Mouse (Mus musculus) CH12.LX (cell line): ENCODE results near the gene Cend1. TPM values are rescaled to one million over a fixed set of nuclear protein-coding genes. Genes with fewer than 3 reads are reported as not detected.
A peak's percentile ranks its signal among the peaks of the same experiment; 100 is the strongest.
"Not testable (repeated sequence)": the region's sequence is repeated elsewhere in the genome, so short reads cannot be mapped to it uniquely, and the experiment has no call there.

Experiments used
- DNase-seq: peaks from one replicate; pipeline ENCODE4 v3.0.0-alpha.2; 2013; ENCODE audit errors: extremely low read depth
- H3K27ac ChIP-seq: 2 replicates; pipeline ENCODE4 v1.5.1; 2012; ENCODE audit warnings: low read depth, mild to moderate bottlenecking, control low read depth, moderate library complexity; ENCODE audit not compliant: insufficient read depth
- H3K27me3 ChIP-seq: replicated peaks from 2 replicates; pipeline ENCODE3; 2012; ENCODE audit warnings: inconsistent platforms
- H3K36me3 ChIP-seq, 2 experiments: replicated peaks in 1 of 2; 2 replicates each; pipeline versions ENCODE3 to v1.6.1; 2012; ENCODE audit warnings: inconsistent platforms in 1 of 2, low read length in 1 of 2, mild to moderate bottlenecking in 1 of 2, mixed read lengths in 1 of 2, moderate library complexity in 1 of 2; ENCODE audit not compliant: control insufficient read depth in 1 of 2, insufficient read depth in 1 of 2
- H3K4me1 ChIP-seq, 2 experiments: 2 replicates each; pipeline ENCODE4 v1.6.1; 2012; ENCODE audit warnings: inconsistent platforms in 1 of 2, moderate library complexity in 1 of 2; ENCODE audit not compliant: insufficient read depth in 2 of 2, control insufficient read depth in 1 of 2
- H3K4me2 ChIP-seq: 2 replicates; pipeline ENCODE4 v1.6.1; 2012; ENCODE audit warnings: low read depth, mild to moderate bottlenecking, control low read depth; ENCODE audit not compliant: poor library complexity, insufficient read depth, severe bottlenecking
- H3K4me3 ChIP-seq, 3 experiments: fragments of 150-350 bp in 1 of 3; sonication (generic) in 1 of 3; replicated peaks in 1 of 3; 2 replicates each; pipeline versions ENCODE3 to v1.5.1; 2011 to 2012; ENCODE audit warnings: low read depth in 2 of 3, low read length in 2 of 3, mild to moderate bottlenecking in 2 of 3, moderate library complexity in 2 of 3, control low read depth in 1 of 3, improper control_type of control experiment in 1 of 3, inconsistent platforms in 1 of 3, mixed read lengths in 1 of 3; ENCODE audit not compliant: poor library complexity in 1 of 3
- H3K79me2 ChIP-seq: replicated peaks from 2 replicates; pipeline ENCODE4 v1.6.1; 2012; ENCODE audit warnings: mild to moderate bottlenecking, moderate library complexity; ENCODE audit not compliant: control insufficient read depth, poor library complexity, insufficient read depth, severe bottlenecking; ENCODE audit errors: extremely low read depth
- H3K9ac ChIP-seq: 2 replicates; pipeline ENCODE4 v1.6.1; 2012; ENCODE audit warnings: low read depth, mild to moderate bottlenecking, control low read depth, moderate library complexity; ENCODE audit not compliant: insufficient read depth
- H3K9me3 ChIP-seq: replicated peaks from 2 replicates; pipeline ENCODE3; 2012; ENCODE audit warnings: low read length, inconsistent platforms, mixed read lengths
- CTCF ChIP-seq, 2 experiments: IDR thresholded peaks in 1 of 2; conservative IDR thresholded peaks in 1 of 2; 2 replicates each; pipeline ENCODE4 v1.5.1; 2011 to 2012; ENCODE audit warnings: low read depth in 2 of 2, low read length in 2 of 2, improper control_type of control experiment in 1 of 2, inconsistent platforms in 1 of 2, mild to moderate bottlenecking in 1 of 2, moderate library complexity in 1 of 2
- E2F4 ChIP-seq: IDR thresholded peaks from 2 replicates; pipeline ENCODE4 v1.6.1; 2011; ENCODE audit warnings: low read depth, low read length, improper control_type of control experiment; ENCODE audit not compliant: insufficient replicate concordance
- ELF1 ChIP-seq: IDR thresholded peaks from 2 replicates; pipeline ENCODE4 v1.6.1; 2014; ENCODE audit warnings: low read depth, mild to moderate bottlenecking, inconsistent platforms, low read length, improper control_type of control experiment
- HCFC1 ChIP-seq: IDR thresholded peaks from 2 replicates; pipeline ENCODE4 v1.6.1; 2012; ENCODE audit warnings: low read depth, mild to moderate bottlenecking, inconsistent platforms, low read length, improper control_type of control experiment
- IRF4 ChIP-seq: IDR thresholded peaks from 2 replicates; pipeline ENCODE4 v1.6.1; 2014; ENCODE audit warnings: low read depth, mild to moderate bottlenecking, inconsistent platforms, low read length, improper control_type of control experiment
- KAT2A ChIP-seq: IDR thresholded peaks from 2 replicates; pipeline ENCODE4 v1.6.1; 2012; ENCODE audit warnings: low read length, improper control_type of control experiment, inconsistent platforms; ENCODE audit not compliant: insufficient replicate concordance
- MAX ChIP-seq: IDR thresholded peaks from 2 replicates; pipeline ENCODE4 v1.6.1; 2011; ENCODE audit warnings: low read length, improper control_type of control experiment
- MAZ ChIP-seq: IDR thresholded peaks from 2 replicates; pipeline ENCODE4 v1.6.1; 2012; ENCODE audit warnings: low read depth, mild to moderate bottlenecking, inconsistent platforms, low read length, improper control_type of control experiment, moderate library complexity
- MEF2A ChIP-seq: IDR thresholded peaks from 2 replicates; pipeline ENCODE4 v1.6.1; 2014; ENCODE audit warnings: low read depth, mild to moderate bottlenecking, inconsistent platforms, low read length, improper control_type of control experiment, borderline replicate concordance
- MXI1 ChIP-seq: IDR thresholded peaks from 2 replicates; pipeline ENCODE4 v1.6.1; 2011; ENCODE audit warnings: mild to moderate bottlenecking, low read depth, low read length, improper control_type of control experiment
- MYC ChIP-seq: IDR thresholded peaks from 2 replicates; pipeline ENCODE4 v1.6.1; 2011; ENCODE audit warnings: low read depth, mild to moderate bottlenecking, improper control_type of control experiment, low read length
- NELFE ChIP-seq: IDR thresholded peaks from 2 replicates; pipeline ENCODE4 v1.6.1; 2011; ENCODE audit warnings: low read depth, low read length, improper control_type of control experiment
- PAX5 ChIP-seq: IDR thresholded peaks from 2 replicates; pipeline ENCODE4 v1.6.1; 2012; ENCODE audit warnings: low read length, inconsistent platforms, mixed read lengths
- POLR2A ChIP-seq: IDR thresholded peaks from 2 replicates; pipeline ENCODE4 v1.6.1; 2011; ENCODE audit warnings: low read depth, mild to moderate bottlenecking, improper control_type of control experiment, low read length
- POLR2AphosphoS2 ChIP-seq: IDR thresholded peaks from 2 replicates; pipeline ENCODE4 v1.6.1; 2011; ENCODE audit warnings: low read depth, low read length, improper control_type of control experiment
- RAD21 ChIP-seq: IDR thresholded peaks from 2 replicates; pipeline ENCODE4 v1.6.1; 2011; ENCODE audit warnings: low read depth, mild to moderate bottlenecking, low read length, improper control_type of control experiment, moderate library complexity
- RCOR1 ChIP-seq: conservative IDR thresholded peaks from 2 replicates; pipeline ENCODE4 v1.6.1; 2012; ENCODE audit warnings: low read depth, mild to moderate bottlenecking, inconsistent platforms, low read length, improper control_type of control experiment
- SIN3A ChIP-seq: IDR thresholded peaks from 2 replicates; pipeline ENCODE4 v1.6.1; 2012; ENCODE audit warnings: low read length, improper control_type of control experiment, inconsistent platforms
- TBP ChIP-seq: conservative IDR thresholded peaks from 2 replicates; pipeline ENCODE4 v1.6.1; 2011; ENCODE audit warnings: low read depth, low read length, improper control_type of control experiment
- TCF12 ChIP-seq: IDR thresholded peaks from 2 replicates; pipeline ENCODE4 v1.6.1; 2014; ENCODE audit warnings: low read depth, mild to moderate bottlenecking, inconsistent platforms, low read length, improper control_type of control experiment
- UBTF ChIP-seq: IDR thresholded peaks from 2 replicates; pipeline ENCODE4 v1.6.1; 2012; ENCODE audit warnings: low read depth, mild to moderate bottlenecking, inconsistent platforms, low read length, improper control_type of control experiment, moderate library complexity
- USF2 ChIP-seq: conservative IDR thresholded peaks from 2 replicates; pipeline ENCODE4 v1.6.1; 2011; ENCODE audit warnings: low read depth, low read length, improper control_type of control experiment
- ZC3H11A ChIP-seq: IDR thresholded peaks from 2 replicates; pipeline ENCODE4 v1.6.1; 2012; ENCODE audit warnings: low read depth, mild to moderate bottlenecking, inconsistent platforms, low read length, improper control_type of control experiment
- ZKSCAN1 ChIP-seq: IDR thresholded peaks from 2 replicates; pipeline ENCODE4 v1.6.1; 2012; ENCODE audit warnings: low read depth, inconsistent platforms, low read length, improper control_type of control experiment, borderline replicate concordance
- ZMIZ1 ChIP-seq: IDR thresholded peaks from 2 replicates; pipeline ENCODE4 v1.6.1; 2012; ENCODE audit warnings: low read depth, mild to moderate bottlenecking, inconsistent platforms, low read length, improper control_type of control experiment
- ZNF384 ChIP-seq: IDR thresholded peaks from 2 replicates; pipeline ENCODE4 v1.6.1; 2012; ENCODE audit warnings: low read depth, low read length, improper control_type of control experiment, inconsistent platforms
- dilution Hi-C: fragments of 300-500 bp; cut with MboI; formaldehyde crosslinking; loops from 2 replicates; pipeline ENCODE4 v1.14.3; 2020; ENCODE audit warnings: low sequenced_read_pairs; ENCODE audit not compliant: extremely low pct_unique_long_range_greater_than_20kb, extremely low pct_ligation_motif_present
- in situ Hi-C: fragments of 300-500 bp; cut with MboI; formaldehyde crosslinking; loops from 3 replicates; pipeline ENCODE4 v1.14.3; 2019; ENCODE audit warnings: low sequenced_read_pairs, low pct_ligation_motif_present, low pct_unique_long_range_greater_than_20kb, mixed read lengths
- polyA plus RNA-seq: library from polyadenylated mRNA; unstranded; fragments of >175 nt; gene quantifications from 2 replicates; pipeline ENCODE4 v1.2.1, GENCODE M21; 2012; ENCODE audit warnings: low read depth; ENCODE audit not compliant: insufficient read length
- total RNA-seq, 2 experiments: library from RNA; depleted of rRNA; stranded (reverse); fragments of 300-350 nt in 1 of 2; fragments of >200 nt in 1 of 2; gene quantifications; 2 replicates each; pipeline ENCODE4 v1.2.3; 2012 to 2014

Cend1 gene
- total and polyA plus RNA-seq, 3 experiments: not detected

GRCm38 (mm10) chr7:141447110-141447991 is 18.1 kb upstream of the Cend1 start, which contains the start of gene Rplp2 (continued):
- no peak for TF ChIP-seq IRF4
- TF ChIP-seq MEF2A: no peak
- peak; percentile 83; the same call in 1 of the 2 replicates for TF ChIP-seq KAT2A
- peak; percentile 94 for TF ChIP-seq ELF1
- no peak for TF ChIP-seq PAX5
- TF ChIP-seq ZNF384: peak; percentile 68
- no peak for TF ChIP-seq ZC3H11A
- peak; percentile 95 for TF ChIP-seq HCFC1
- peak; percentile 99 for TF ChIP-seq MYC
- peak; percentile 52 for TF ChIP-seq ZMIZ1
- TF ChIP-seq RAD21: no peak
- peak; percentile 98 for TF ChIP-seq NELFE
- TF ChIP-seq ZKSCAN1: no peak
- no peak for TF ChIP-seq CTCF (conservative IDR thresholded peaks at IDR 0.05 in 1 of 2, IDR thresholded peaks at IDR 0.05 in 1 of 2; ENCODE audit: low read depth in 2 of 2, low read length in 2 of 2)
- TF ChIP-seq UBTF: no peak

GRCm38 (mm10) chr7:141446374-141446773 is 17.1 kb upstream of the Cend1 start:
- dilution Hi-C loops, H3K27me3 ChIP-seq, in situ Hi-C loops, DNase-seq, H3K9me3 ChIP-seq: not testable (repeated sequence)
- H3K9ac ChIP-seq: peak overlapping the region; percentile 67; the same call in 1 of the 2 replicates
- H3K36me3 ChIP-seq: peaks cover 33 to 44% of the 10 kb centered on the region in 2 experiments
- H3K79me2 ChIP-seq: peaks cover 30% of the 10 kb centered on the region
- peak overlapping the region; percentile 57 for H3K4me2 ChIP-seq
- H3K4me1 ChIP-seq: peaks cover 10 to 56% of the 10 kb centered on the region in 2 experiments
- TF ChIP-seq ZNF384: peak; percentile 70
- TF ChIP-seq, all 38 proteins: peak for 1; not testable (repeated sequence) for 37
- not testable (repeated sequence) for H3K27ac ChIP-seq
- H3K4me3 ChIP-seq: peak overlapping the region in 2 of 3 experiments; percentile 71 to 97

GRCm38 (mm10) chr7:141443828-141444237 is 14.5 kb upstream of the Cend1 start, which contains the start of gene Pidd1:
Gene Pidd1 (minus strand): TSS chr7:141444025.
- peaks cover 17 to 48% of the 10 kb centered on the region in 2 experiments for H3K4me1 ChIP-seq
- peak within 1 kb of the TSS; percentile 64 to 91 (median 67) for H3K4me3 ChIP-seq
- peak within 1 kb of the TSS; percentile 36 for H3K27ac ChIP-seq
- DNase-seq: peak; percentile 67
- peaks cover 36 to 47% of the 10 kb centered on the region in 2 experiments for H3K36me3 ChIP-seq
- dilution Hi-C loops: no loop called here
- peak within 1 kb of the TSS; percentile 97 for H3K4me2 ChIP-seq
- in situ Hi-C loops: no loop called here
- H3K9me3 ChIP-seq: no peaks in the 10 kb centered on the region
- H3K9ac ChIP-seq: peak within 1 kb of the TSS; percentile 93
- peaks cover 23% of the 10 kb centered on the region for H3K79me2 ChIP-seq
- no peaks in the 10 kb centered on the region for H3K27me3 ChIP-seq
- TF ChIP-seq KAT2A (0 out of 2 replicates have a peak, but pooled peaks have one; percentile 73), MXI1 (peak; percentile 86; the same call in 1 of the 2 replicates), E2F4 (peak; percentile 96), SIN3A (peak; percentile 89; the same call in 1 of the 2 replicates), ZMIZ1 (peak; percentile 91), HCFC1 (peak; percentile 57), ELF1 (peak; percentile 89), TCF12 (peak; percentile 80), RAD21 (no peak), PAX5 (no peak), RCOR1 (no peak), TBP (peak; percentile 79), ZNF384 (no peak), NELFE (peak; percentile 70; the same call in 1 of the 2 replicates), POLR2A (peak; percentile 84), MAZ (no peak), UBTF (no peak), MAX (peak; percentile 44; the same call in 1 of the 2 replicates), ZKSCAN1 (no peak), USF2 (no peak), IRF4 (0 out of 2 replicates have a peak, but pooled peaks have one; percentile 14), POLR2AphosphoS2 (peak; percentile 62; the same call in 1 of the 2 replicates)
